Mouse (Mus musculus): Measurements from ENCODE around the gene Socs7.

DNA sequence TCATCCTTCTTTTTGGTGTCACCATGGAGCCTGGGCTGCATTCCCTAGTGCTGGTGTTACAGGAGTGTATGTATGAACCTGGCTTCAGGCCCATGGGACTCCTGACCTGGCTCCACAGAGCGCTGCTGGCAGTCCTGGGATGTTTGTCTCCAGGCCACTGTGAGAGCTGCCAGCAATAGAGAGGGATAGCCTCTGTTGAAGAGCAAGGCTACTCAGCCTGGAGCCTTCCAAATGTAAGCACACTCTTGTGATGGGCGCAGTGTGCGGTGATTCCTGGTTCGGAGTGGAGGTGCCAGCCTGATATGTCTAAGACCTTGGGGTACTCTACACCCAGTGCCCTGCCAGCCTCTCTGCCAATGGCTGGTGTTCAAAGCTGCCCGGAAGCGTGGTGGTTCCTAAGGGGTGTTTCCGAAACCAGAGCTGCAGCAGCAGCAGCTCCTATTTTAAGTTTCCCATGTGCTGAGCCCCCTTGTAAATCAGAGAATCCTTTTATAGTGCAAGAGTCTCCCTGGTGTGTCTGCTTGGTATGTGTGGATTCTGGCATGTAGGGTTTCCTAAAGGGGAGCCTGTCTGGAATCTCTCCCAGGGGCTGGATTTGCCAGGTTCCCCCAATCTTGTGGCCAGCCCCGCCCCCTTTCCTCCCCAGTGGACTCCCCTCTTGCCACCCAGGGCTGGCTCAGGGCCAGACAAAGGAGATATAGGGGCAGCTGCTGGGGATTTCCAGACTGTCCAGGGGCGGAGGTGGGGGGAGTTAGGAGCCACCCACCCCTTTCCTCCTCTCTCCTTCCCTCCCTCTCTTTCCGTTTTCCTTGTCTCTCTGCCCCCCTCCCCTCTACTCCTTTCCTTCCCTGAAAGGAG, 44.0 kb downstream of the Socs7 start:
- TF ChIP-seq CTCF (IDR thresholded peaks at IDR 0.05; ENCODE audit: extremely low read depth, insufficient read depth, low read length) (no peak), POLR2A (IDR thresholded peaks at IDR 0.05; ENCODE audit: extremely low read depth, insufficient read depth, low read length) (no peak)

Measured in cortical plate, adult 2 months (tissue).